Mouse (Mus musculus) lung, embryonic 15.5 days (tissue): ENCODE measurements around the gene Ube2o. TPM values are rescaled to one million over a fixed set of nuclear protein-coding genes. Genes with fewer than 3 reads are reported as not detected.
A peak's percentile ranks its signal among the peaks of the same experiment; 100 is the strongest.

Experiments
- ATAC-seq: fragments of 200-750 bp; cut with Nextera tagmentation; 2 replicates; pipeline ENCODE4 v1.8.0; 2017; ENCODE audit warnings: moderate number of reproducible peaks, borderline replicate concordance; ENCODE audit not compliant: low FRiP score, low TSS enrichment; ENCODE audit errors: extremely low read depth
- H3K27ac ChIP-seq: fragments of 300-500 bp; sonication (generic); 2 replicates; pipeline ENCODE4 v1.5.1; 2015; ENCODE audit warnings: moderate library complexity, mild to moderate bottlenecking, inconsistent platforms
- H3K27me3 ChIP-seq: fragments of 300-500 bp; sonication (generic); 2 replicates; pipeline ENCODE4 v1.6.1; 2015; ENCODE audit warnings: inconsistent platforms
- H3K36me3 ChIP-seq: fragments of 300-500 bp; sonication (generic); 2 replicates; pipeline ENCODE4 v1.6.1; 2015; ENCODE audit warnings: inconsistent platforms
- H3K4me1 ChIP-seq: fragments of 300-500 bp; sonication (generic); 2 replicates; pipeline ENCODE4 v1.6.1; 2015; ENCODE audit warnings: inconsistent platforms
- H3K4me2 ChIP-seq: fragments of 300-500 bp; sonication (generic); 2 replicates; pipeline ENCODE4 v1.6.1; 2015; ENCODE audit warnings: inconsistent platforms, mild to moderate bottlenecking, moderate library complexity
- H3K4me3 ChIP-seq: fragments of 300-500 bp; sonication (generic); 2 replicates; pipeline ENCODE4 v1.5.1; 2015; ENCODE audit warnings: mild to moderate bottlenecking, inconsistent platforms
- H3K9ac ChIP-seq: fragments of 300-500 bp; sonication (generic); 2 replicates; pipeline ENCODE4 v1.6.1; 2015; ENCODE audit warnings: inconsistent platforms
- H3K9me3 ChIP-seq: fragments of 300-500 bp; sonication (generic); 2 replicates; pipeline ENCODE4 v1.6.1; 2016; ENCODE audit warnings: inconsistent platforms
- WGBS: fragments of 180-500 bp; shearing (Covaris S2); methylation state at CpG from one replicate; pipeline ENCODE4 v1.1.7; 2015; 5-methylcytosine and 5-hydroxymethylcytosine counted together
- polyA plus RNA-seq: library from polyadenylated mRNA; unstranded; fragments of >200 nt; fragmentation: Nextera tagmentation; extraction: Ambion mirVana; gene quantifications from 2 replicates; pipeline ENCODE4 v1.2.1, GENCODE M21; 2015

The Ube2o gene
- polyA plus RNA-seq, 1 experiment from 2014 or later = 12.6 TPM

GRCm38 (mm10) chr11:116532262-116532809, 48.9 kb downstream of the Ube2o start:
- peak overlapping the region; percentile 99 for H3K4me2 ChIP-seq
- H3K9ac ChIP-seq = peak overlapping the region; percentile 54
- peaks cover 41% of the 10 kb centered on the region for H3K27me3 ChIP-seq
- no peaks in the 10 kb centered on the region for H3K36me3 ChIP-seq
- H3K27ac ChIP-seq = no peak overlapping the region
- under 1% methylated on average over 30 of the region's 30 CpGs for WGBS
- H3K4me3 ChIP-seq = peak overlapping the region; percentile 53
- ATAC-seq = no peak
- H3K4me1 ChIP-seq = peaks cover 44% of the 10 kb centered on the region
- H3K9me3 ChIP-seq = no peaks in the 10 kb centered on the region

- peaks cover 41% of the 10 kb centered on the region for H3K27me3 ChIP-seq
- H3K9me3 ChIP-seq = no peaks in the 10 kb centered on the region
- peak overlapping the region; percentile 99 for H3K4me2 ChIP-seq
- 3% methylated on average over 48 of the region's 48 CpGs for WGBS
- H3K9ac ChIP-seq = peak overlapping the region; percentile 23
- H3K4me1 ChIP-seq = peaks cover 44% of the 10 kb centered on the region
- no peak for ATAC-seq
- H3K4me3 ChIP-seq = peak overlapping the region; percentile 53
- peak overlapping the region; percentile 81 for H3K27ac ChIP-seq
- no peaks in the 10 kb centered on the region for H3K36me3 ChIP-seq
Observed at GRCm38 (mm10) chr11:116531371-116532191, 49.7 kb downstream of the Ube2o start.

GRCm38 (mm10) chr11:116530187-116531147, 50.8 kb downstream of the Ube2o start, which contains the start of gene Sphk1:
Gene Sphk1, plus strand, starts transcription at chr11:116530925.
- ATAC-seq = peak; percentile 7; the same call in 1 of the 2 replicates
- Histone ChIP-seq H3K36me3 (no peaks in the 10 kb centered on the region), H3K27me3 (peaks cover 41% of the 10 kb centered on the region), H3K4me3 (peak within 1 kb of the TSS; percentile 53), H3K9me3 (no peaks in the 10 kb centered on the region), H3K4me1 (peaks cover 44% of the 10 kb centered on the region), H3K27ac (peak within 1 kb of the TSS; percentile 81), H3K9ac (peak within 1 kb of the TSS; percentile 23), H3K4me2 (peak within 1 kb of the TSS; percentile 99)
- 22% methylated on average over 11 of the region's 11 CpGs for WGBS

GRCm38 (mm10) chr11:116528636-116529320, 52.5 kb downstream of the Ube2o start:
- WGBS = 89% methylated on average over 8 of the region's 8 CpGs

GRCm38 (mm10) chr11:116523699-116524189, 57.5 kb downstream of the Ube2o start:
- peak overlapping the region; percentile 34; the same call in 1 of the 2 replicates for H3K27ac ChIP-seq
- no peak overlapping the region for H3K4me2 ChIP-seq
- no peaks in the 10 kb centered on the region for H3K27me3 ChIP-seq
- no peak for ATAC-seq
- no peaks in the 10 kb centered on the region for H3K36me3 ChIP-seq
- H3K9ac ChIP-seq = no peak overlapping the region
- WGBS = 36% methylated on average over 5 of the region's 5 CpGs
- H3K4me3 ChIP-seq = no peak overlapping the region
- H3K4me1 ChIP-seq = peaks cover 17% of the 10 kb centered on the region
- no peaks in the 10 kb centered on the region for H3K9me3 ChIP-seq

More at GRCm38 (mm10) chr11:116528636-116529320, 52.5 kb downstream of the Ube2o start:
- peaks cover 36% of the 10 kb centered on the region for H3K27me3 ChIP-seq
- no peak for ATAC-seq
- H3K36me3 ChIP-seq = no peaks in the 10 kb centered on the region
- no peak overlapping the region for H3K4me3 ChIP-seq
- no peak overlapping the region for H3K4me2 ChIP-seq
- no peak overlapping the region for H3K9ac ChIP-seq
- peaks cover 45% of the 10 kb centered on the region for H3K4me1 ChIP-seq
- H3K9me3 ChIP-seq = no peaks in the 10 kb centered on the region
- H3K27ac ChIP-seq = no peak overlapping the region

GRCm38 (mm10) chr11:116522886-116523698, 58.2 kb downstream of the Ube2o start:
- peaks cover 23% of the 10 kb centered on the region for H3K4me1 ChIP-seq
- ATAC-seq = no peak
- no peaks in the 10 kb centered on the region for H3K36me3 ChIP-seq
- 43% methylated on average over 16 of the region's 16 CpGs for WGBS
- H3K9ac ChIP-seq = no peak overlapping the region
- no peak overlapping the region for H3K4me3 ChIP-seq
- peak overlapping the region; percentile 34 for H3K27ac ChIP-seq
- H3K9me3 ChIP-seq = no peaks in the 10 kb centered on the region
- H3K27me3 ChIP-seq = no peaks in the 10 kb centered on the region
- no peak overlapping the region for H3K4me2 ChIP-seq

- H3K4me2 ChIP-seq = no peak overlapping the region
- 59% methylated on average over 3 of the region's 3 CpGs for WGBS
- H3K27ac ChIP-seq = no peak overlapping the region; the same call in 1 of the 2 replicates
- H3K27me3 ChIP-seq = no peaks in the 10 kb centered on the region
- no peak overlapping the region for H3K9ac ChIP-seq
- no peak for ATAC-seq
- no peaks in the 10 kb centered on the region for H3K9me3 ChIP-seq
- no peaks in the 10 kb centered on the region for H3K36me3 ChIP-seq
- peaks cover 28% of the 10 kb centered on the region for H3K4me1 ChIP-seq
- no peak overlapping the region for H3K4me3 ChIP-seq
Observed at GRCm38 (mm10) chr11:116522046-116522445, 59.2 kb downstream of the Ube2o start.

GRCm38 (mm10) chr11:116521143-116521542, 60.1 kb downstream of the Ube2o start:
- no peak overlapping the region for H3K4me2 ChIP-seq
- ATAC-seq = no peak
- H3K27ac ChIP-seq = no peak overlapping the region
- no peaks in the 10 kb centered on the region for H3K9me3 ChIP-seq
- H3K9ac ChIP-seq = no peak overlapping the region
- no peak overlapping the region for H3K4me3 ChIP-seq
- H3K4me1 ChIP-seq = peaks cover 28% of the 10 kb centered on the region
- 56% methylated on average over 3 of the region's 3 CpGs for WGBS
- H3K27me3 ChIP-seq = no peaks in the 10 kb centered on the region
- H3K36me3 ChIP-seq = no peaks in the 10 kb centered on the region

GRCm38 (mm10) chr11:116518482-116518881, 62.8 kb downstream of the Ube2o start:
- no peaks in the 10 kb centered on the region for H3K36me3 ChIP-seq
- no peaks in the 10 kb centered on the region for H3K27me3 ChIP-seq
- H3K4me3 ChIP-seq = no peak overlapping the region
- H3K9me3 ChIP-seq = no peaks in the 10 kb centered on the region
- H3K27ac ChIP-seq = peak overlapping the region; percentile 16; the same call in 1 of the 2 replicates
- ATAC-seq = peak; percentile 76
- H3K4me2 ChIP-seq = no peak overlapping the region
- no peak overlapping the region for H3K9ac ChIP-seq
- peaks cover 20% of the 10 kb centered on the region for H3K4me1 ChIP-seq
- WGBS = 39% methylated on average over 8 of the region's 8 CpGs

- no peak overlapping the region for H3K4me3 ChIP-seq
- WGBS = 20% methylated on average over 24 of the region's 24 CpGs
Observed at GRCm38 (mm10) chr11:116515330-116516020, 65.8 kb downstream of the Ube2o start.

More at GRCm38 (mm10) chr11:116515330-116516020, 65.8 kb downstream of the Ube2o start:
- Histone ChIP-seq H3K27me3 (no peaks in the 10 kb centered on the region), H3K4me2 (0 out of 2 replicates have a peak overlapping the region, but pooled peaks have one; percentile 3), H3K9ac (no peak overlapping the region), H3K27ac (no peak overlapping the region), H3K9me3 (no peaks in the 10 kb centered on the region), H3K36me3 (no peaks in the 10 kb centered on the region), H3K4me1 (peaks cover 11% of the 10 kb centered on the region; the same call in 1 of the 2 replicates)
- no peak for ATAC-seq
